Mouse (Mus musculus): ENCODE measurements around the gene Luc7l2.

The Luc7l2 gene

DNA sequence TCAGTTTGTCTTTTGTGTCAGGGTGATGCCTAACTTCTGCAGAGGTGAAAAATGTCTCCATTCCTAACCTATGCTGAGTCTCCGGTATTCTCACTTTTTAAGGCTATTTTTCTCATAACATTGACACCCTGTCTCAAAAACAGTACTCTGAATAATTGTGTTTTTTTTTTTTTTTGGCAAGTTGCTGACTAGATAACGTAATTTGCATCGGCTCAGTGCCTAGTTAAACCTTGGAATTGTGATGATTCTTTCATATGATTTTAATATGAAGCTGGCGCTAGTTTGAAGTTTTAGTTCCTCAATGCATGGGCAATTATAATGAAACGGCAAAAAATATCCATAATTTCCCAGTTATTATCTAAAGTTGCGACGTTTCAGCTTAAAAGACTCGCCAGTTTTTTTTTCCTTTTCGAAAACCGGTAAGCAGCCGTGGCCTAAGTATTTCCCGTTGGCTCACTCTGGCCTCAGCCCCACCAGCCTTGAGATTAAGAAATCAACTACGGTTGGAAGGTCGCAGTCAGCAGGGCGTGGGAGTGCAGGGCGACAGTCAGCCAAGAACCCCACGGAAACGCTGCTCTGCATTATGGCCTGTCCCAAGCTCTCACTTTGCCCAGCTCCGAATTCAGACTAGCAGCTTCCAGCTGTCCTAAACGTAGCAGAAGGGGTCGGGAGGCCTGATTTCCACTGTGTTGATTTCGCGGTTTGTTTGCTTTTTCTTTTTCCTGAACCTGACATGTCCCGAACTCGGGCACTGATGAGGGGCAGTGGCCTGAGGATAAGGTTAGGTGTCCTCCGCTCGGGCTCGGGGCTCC is 678 bp upstream of the Luc7l2 start:
- in situ Hi-C loops (cut with MboI; ENCODE audit: low pct_unique_long_range_greater_than_20kb in 1 of 2, low sequenced_read_pairs in 2 of 2, unreplicated experiment in 1 of 2), result no loop called here

- in situ Hi-C loops (cut with MboI; ENCODE audit: low pct_unique_long_range_greater_than_20kb in 1 of 2, low sequenced_read_pairs in 2 of 2, unreplicated experiment in 1 of 2), result no loop called here
These were observed 978 bp downstream of the Luc7l2 start for GRCm38 (mm10) chr6:38551989-38552635.

GRCm38 (mm10) chr6:38552636-38553000 is 1.5 kb downstream of the Luc7l2 start:
- in situ Hi-C loops (cut with MboI; ENCODE audit: low pct_unique_long_range_greater_than_20kb in 1 of 2, low sequenced_read_pairs in 2 of 2, unreplicated experiment in 1 of 2), result no loop called here

DNA sequence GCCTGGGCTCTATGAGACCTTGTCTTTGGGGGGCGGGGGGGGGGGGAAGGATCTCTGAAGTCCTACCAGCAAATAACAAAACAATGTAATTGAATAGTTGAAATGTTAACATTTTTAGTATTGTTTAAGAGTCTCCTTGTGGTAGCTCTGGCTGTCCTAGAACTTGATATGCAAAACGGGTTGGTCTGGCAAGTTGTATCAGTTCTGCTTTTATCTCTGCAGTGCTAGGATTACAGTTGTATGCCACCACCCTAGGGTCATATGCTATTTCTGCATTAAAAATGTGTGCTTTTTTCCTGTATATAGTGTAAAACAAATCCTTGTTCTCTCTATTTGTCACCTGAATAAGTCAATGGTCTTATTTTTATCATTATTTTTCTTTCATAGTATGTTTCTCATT is 25.0 kb downstream of the Luc7l2 start:
- in situ Hi-C loops (cut with MboI; ENCODE audit: low pct_unique_long_range_greater_than_20kb in 1 of 2, low sequenced_read_pairs in 2 of 2, unreplicated experiment in 1 of 2), result no loop called here

DNA sequence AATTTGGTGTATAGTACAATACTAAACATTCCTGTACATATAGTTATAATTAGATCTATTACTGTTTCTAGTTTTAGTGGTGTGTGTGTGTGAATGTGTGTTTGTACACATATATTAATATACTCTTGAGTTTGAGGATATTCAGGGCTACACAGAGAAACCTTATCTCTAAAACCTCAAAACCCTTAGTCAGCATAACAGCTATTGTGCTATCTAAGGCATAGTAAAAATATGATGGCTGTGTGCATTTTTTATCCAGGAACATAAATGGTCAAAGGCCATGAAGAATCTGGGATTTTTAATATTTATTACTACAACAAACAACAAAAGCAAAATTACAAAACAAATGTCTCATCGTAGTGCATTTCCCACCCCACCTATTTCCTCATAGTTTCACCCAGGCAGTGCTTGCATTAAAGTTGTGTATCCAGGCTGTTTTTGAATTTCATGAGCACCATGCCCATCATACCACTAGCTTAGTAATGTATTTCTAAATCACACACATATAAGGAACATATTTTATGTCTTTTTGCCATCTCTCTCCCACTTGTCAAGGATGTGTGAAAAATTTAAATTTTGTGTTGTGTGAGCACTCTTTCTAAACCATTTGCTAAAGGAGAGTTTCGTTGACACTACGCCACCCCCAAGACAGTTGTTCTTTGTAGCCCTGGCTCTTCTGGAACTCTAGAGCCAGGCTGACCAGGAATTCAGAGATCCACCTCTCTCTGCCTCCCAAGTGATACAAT is 29.2 kb downstream of the Luc7l2 start:
- in situ Hi-C loops (cut with MboI; ENCODE audit: low pct_unique_long_range_greater_than_20kb in 1 of 2, low sequenced_read_pairs in 2 of 2, unreplicated experiment in 1 of 2), result no loop called here

GRCm38 (mm10) chr6:38581711-38582110 is 30.6 kb downstream of the Luc7l2 start:
- in situ Hi-C loops (cut with MboI; ENCODE audit: low pct_unique_long_range_greater_than_20kb in 1 of 2, low sequenced_read_pairs in 2 of 2, unreplicated experiment in 1 of 2), result no loop called here

DNA sequence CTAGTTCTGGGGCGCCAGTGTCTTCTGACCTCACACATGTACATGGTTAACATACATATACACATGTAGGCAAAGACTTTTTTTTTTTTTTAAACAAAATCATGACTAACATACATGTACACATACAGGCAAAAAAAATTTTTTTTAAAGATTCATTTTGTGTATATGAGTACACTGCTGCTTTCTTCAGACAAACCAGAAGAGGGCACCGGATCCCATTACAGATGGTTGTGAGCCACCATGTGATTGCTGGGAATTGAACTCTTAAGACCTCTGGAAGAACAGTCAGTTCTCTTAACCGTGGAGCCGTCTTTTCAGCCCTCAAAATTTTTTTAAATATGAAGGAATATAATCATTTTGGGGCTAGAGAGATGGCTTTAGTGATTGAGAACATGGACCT is 46.3 kb downstream of the Luc7l2 start:
- in situ Hi-C loops (cut with MboI; ENCODE audit: low pct_unique_long_range_greater_than_20kb in 1 of 2, low sequenced_read_pairs in 2 of 2, unreplicated experiment in 1 of 2), result no loop called here

DNA sequence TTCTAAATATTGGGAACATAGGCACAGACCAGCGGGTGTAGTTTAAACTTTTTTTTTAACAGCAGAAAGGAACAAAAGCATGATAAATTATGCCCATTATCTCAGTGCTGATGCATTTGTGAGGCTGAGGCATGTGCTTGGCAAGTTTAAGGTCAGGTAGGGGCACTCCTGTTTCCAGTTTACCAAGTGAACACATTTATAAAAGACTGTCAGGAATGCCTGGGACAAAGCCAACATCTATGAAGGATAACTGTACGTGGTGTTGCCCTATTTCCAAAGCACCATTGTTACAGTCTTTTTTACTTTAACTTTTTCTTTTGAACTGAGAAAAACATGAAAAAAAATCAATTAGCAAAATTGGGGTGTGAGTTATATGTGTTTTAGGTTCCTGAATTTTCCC is 58.8 kb downstream of the Luc7l2 start:
- in situ Hi-C loops (cut with MboI; ENCODE audit: low pct_unique_long_range_greater_than_20kb in 1 of 2, low sequenced_read_pairs in 2 of 2, unreplicated experiment in 1 of 2), result no loop called here

DNA sequence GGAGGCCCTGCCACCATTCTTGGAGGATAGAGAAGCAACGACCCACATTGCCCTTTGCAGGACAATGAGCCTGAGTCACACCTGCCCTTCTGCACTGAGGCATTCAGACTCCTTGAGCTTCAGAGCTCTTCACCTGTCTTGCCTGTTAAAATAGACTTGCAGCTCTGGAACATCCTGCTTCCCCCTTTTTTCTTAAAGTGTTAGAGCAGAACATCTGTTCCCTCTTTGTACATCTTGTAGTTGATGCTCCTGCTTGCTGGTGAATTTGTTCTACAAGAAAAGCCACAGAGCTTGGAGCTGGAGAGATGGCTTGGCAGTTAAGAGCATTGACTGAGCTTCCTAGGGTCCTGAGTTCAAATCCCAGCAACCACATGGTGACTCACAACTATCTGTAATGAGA is 71.3 kb downstream of the Luc7l2 start:
- in situ Hi-C loops (cut with MboI; ENCODE audit: low pct_unique_long_range_greater_than_20kb in 1 of 2, low sequenced_read_pairs in 2 of 2, unreplicated experiment in 1 of 2), result no loop called here

DNA sequence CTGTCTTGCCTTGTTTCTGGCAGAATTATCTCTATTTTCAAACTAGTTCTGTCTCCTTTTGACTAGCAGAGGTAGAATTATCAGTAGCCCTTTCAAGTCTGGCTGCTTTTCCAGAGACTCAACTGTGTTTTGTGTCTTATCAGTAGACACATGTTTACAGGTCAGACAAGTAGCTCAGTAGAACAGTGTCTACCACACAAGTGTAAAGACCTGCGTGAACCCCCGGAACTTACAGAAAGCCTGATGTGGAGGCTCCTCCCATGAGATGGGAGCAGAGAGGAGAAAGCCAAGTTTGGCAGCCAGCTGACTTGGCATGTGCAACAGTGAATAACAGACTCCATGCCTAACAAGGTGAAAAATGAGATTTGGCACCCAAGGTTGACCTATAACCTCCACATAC is 72.3 kb downstream of the Luc7l2 start:
- in situ Hi-C loops (cut with MboI; ENCODE audit: low pct_unique_long_range_greater_than_20kb in 1 of 2, low sequenced_read_pairs in 2 of 2, unreplicated experiment in 1 of 2), result no loop called here

GRCm38 (mm10) chr6:38624439-38624838 is 73.3 kb downstream of the Luc7l2 start:
- in situ Hi-C loops (cut with MboI; ENCODE audit: low pct_unique_long_range_greater_than_20kb in 1 of 2, low sequenced_read_pairs in 2 of 2, unreplicated experiment in 1 of 2), result no loop called here

DNA sequence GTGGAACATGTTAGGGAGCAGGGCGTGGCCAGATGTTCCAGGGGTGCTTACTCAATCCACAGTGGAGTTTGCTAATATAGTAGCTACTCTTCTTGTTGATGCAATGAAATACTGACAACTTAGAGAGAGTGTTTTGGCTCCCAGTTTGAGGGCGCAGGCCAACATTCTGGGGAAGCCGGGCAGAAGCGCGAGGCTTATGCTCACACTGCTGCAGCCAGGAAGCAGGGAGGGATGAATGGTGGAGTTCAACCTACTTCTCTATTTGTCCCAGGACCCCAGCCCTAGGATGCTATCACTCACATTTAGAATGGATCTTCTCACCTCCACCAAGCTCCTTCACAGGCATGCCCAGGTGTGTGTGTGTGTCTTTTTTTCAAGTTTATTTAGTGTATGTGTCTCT is 75.0 kb downstream of the Luc7l2 start:
- in situ Hi-C loops (cut with MboI; ENCODE audit: low pct_unique_long_range_greater_than_20kb in 1 of 2, low sequenced_read_pairs in 2 of 2, unreplicated experiment in 1 of 2), result no loop called here

GRCm38 (mm10) chr6:38627081-38627480 is 75.9 kb downstream of the Luc7l2 start:
- in situ Hi-C loops (cut with MboI; ENCODE audit: low pct_unique_long_range_greater_than_20kb in 1 of 2, low sequenced_read_pairs in 2 of 2, unreplicated experiment in 1 of 2), result no loop called here

- in situ Hi-C loops (cut with MboI; ENCODE audit: low pct_unique_long_range_greater_than_20kb in 1 of 2, low sequenced_read_pairs in 2 of 2, unreplicated experiment in 1 of 2), result no loop called here
These were observed 76.4 kb downstream of the Luc7l2 start for GRCm38 (mm10) chr6:38627486-38627885.

DNA sequence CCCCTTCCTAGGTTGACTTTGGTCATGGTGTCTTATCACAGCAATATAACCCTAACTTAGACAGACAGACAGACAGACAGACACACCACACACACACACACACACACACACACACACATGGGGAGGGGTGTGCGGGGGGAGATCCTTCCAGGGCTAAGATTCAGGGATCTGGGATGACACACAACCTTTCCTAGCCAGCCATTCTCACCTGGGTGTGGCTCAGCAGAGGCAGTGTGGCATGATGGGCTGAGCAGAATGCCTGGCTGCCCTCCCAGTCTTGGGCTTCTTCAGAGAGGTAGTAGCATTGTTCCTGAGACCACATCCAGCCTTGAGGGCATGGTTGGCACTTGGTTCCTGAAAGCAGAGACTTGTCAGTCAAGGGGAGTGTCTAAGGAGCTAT is 78.4 kb downstream of the Luc7l2 start:
- in situ Hi-C loops (cut with MboI; ENCODE audit: low pct_unique_long_range_greater_than_20kb in 1 of 2, low sequenced_read_pairs in 2 of 2, unreplicated experiment in 1 of 2), result no loop called here

GRCm38 (mm10) chr6:38632826-38633225 is 81.7 kb downstream of the Luc7l2 start:
- in situ Hi-C loops (cut with MboI; ENCODE audit: low pct_unique_long_range_greater_than_20kb in 1 of 2, low sequenced_read_pairs in 2 of 2, unreplicated experiment in 1 of 2), result no loop called here

DNA sequence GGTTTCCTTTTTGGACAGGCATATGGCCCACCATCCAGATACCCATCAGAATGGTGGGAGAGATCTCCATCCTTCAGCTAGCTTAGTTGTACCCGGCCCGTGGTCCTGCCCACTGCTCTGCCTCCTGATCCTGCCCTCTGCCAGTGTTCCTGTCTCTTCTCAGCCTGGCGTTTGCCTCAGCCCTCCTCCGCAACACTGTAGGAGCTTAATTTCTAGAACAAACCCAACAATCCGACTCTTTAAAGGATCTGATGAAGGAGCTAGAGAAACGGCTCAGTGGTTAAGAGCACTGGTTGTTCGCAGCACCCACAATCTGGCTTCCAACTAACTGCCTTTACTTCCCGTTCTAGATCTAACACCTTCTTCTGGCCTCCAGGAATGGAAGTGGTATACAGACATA is 83.3 kb downstream of the Luc7l2 start:
- in situ Hi-C loops (cut with MboI; ENCODE audit: low pct_unique_long_range_greater_than_20kb in 1 of 2, low sequenced_read_pairs in 2 of 2, unreplicated experiment in 1 of 2), result no loop called here

DNA sequence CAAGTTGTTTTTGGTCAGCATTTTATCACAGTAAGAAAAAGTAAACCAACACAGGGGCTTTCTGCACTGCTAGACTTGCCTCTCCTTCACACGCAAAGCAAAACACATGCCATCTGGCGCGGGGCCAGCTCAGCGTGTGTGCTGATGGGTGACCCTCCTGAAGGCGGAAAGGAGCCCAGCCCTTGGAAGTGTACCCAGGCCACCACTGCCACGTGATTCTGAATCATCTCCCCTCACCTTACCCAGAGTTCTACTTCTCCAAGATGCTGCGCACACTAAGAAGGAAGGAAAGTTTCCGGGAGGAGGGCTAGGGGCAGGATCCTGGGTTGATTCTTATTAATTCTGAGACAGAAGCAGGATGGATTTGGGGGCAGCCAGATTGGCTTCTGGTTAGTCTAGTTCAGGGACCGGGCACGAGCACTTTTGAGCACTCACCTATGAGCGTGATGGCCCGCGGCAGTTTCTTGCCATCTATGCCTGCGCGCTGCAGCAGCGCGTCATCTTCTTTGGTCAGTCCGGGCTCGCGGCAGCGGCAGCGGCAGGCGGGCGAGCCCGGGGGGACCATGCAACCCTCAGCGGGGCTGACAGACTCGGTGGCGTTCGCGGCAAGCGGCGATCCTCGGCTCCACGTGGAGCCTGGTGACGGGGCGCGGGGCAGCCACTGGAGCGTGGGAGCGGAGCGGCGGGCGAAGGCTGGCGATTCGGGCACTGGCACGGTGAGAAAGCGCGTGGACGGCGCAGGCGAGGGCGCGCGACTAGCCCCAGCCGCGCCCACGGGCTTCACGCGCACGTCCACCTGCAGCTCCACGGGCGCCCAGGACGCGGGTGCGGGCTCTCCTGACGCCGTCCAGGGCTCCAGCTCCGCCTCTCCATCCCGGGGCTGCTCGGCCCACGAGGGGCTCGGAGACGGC is 85.1 kb downstream of the Luc7l2 start:
- in situ Hi-C loops (cut with MboI; ENCODE audit: low pct_unique_long_range_greater_than_20kb in 1 of 2, low sequenced_read_pairs in 2 of 2, unreplicated experiment in 1 of 2), result no loop called here

Data from mouse embryonic stem cell (cell line).